Mouse (Mus musculus): ENCODE results near the gene Acadvl. TPM values are rescaled to one million over a fixed set of nuclear protein-coding genes. Genes with fewer than 3 reads are reported as not detected.
A peak's percentile ranks its signal among the peaks of the same experiment; 100 is the strongest.

Acadvl gene
- polyA plus RNA-seq, 1 experiment from 2014 or later: 111 TPM

DNA sequence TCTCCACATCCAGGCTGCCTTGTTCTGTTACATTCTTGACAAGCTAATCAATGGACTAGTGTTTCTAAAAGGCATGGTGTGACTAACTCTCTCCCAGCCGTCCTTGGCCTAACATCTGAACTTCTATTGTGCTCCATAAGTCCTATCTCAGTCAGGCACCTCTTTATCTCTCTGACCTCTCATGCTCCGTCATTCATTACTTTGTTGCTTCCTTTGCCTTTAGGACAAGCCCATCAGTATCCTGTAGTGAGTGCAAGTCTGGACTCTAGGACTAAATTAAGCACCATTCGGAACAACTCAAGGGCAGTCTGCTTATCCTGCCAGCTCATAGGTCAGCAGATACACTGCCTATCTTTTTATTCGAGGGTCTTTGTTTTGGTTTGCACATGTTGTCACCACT, 38.9 kb downstream of the Acadvl start:
- no peak overlapping the region for H3K27ac ChIP-seq (replicated peaks)
- ATAC-seq (ENCODE audit: insufficient read depth): no peak
- 63% methylated on average over 4 of the region's 4 CpGs for WGBS (ENCODE audit: insufficient replicate concordance)
- no peak overlapping the region; the same call in 1 of the 2 replicates for H3K9ac ChIP-seq
- no peaks in the 10 kb centered on the region for H3K27me3 ChIP-seq
- H3K4me3 ChIP-seq (replicated peaks): no peak overlapping the region
- no peaks in the 10 kb centered on the region for H3K9me3 ChIP-seq (replicated peaks)
- H3K36me3 ChIP-seq (replicated peaks): peaks cover 64% of the 10 kb centered on the region
- no peak overlapping the region for H3K4me2 ChIP-seq
- peaks cover 17% of the 10 kb centered on the region for H3K4me1 ChIP-seq (replicated peaks)

DNA sequence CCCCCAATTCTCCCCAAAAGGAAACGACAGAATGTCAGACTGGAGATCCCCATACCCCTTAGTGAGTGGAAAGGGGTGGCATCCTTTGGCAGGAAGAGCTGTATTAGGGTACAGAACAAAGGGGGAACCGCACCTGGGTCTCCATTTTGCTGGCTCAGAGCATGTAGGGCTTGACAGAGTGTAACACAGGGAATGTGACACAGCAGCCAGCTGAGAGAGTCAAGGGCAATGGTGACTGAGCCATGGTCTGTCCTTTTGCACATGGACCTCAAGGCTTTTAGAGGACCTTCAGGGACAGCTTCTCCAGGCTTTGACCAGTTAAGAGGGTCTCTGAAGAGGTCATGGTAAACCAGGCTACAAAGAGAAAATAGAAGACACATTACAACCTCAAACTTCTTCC, 40.3 kb downstream of the Acadvl start:
- Histone ChIP-seq H3K9me3 (replicated peaks) (no peaks in the 10 kb centered on the region), H3K36me3 (replicated peaks) (peaks cover 74% of the 10 kb centered on the region), H3K4me2 (no peak overlapping the region), H3K27me3 (no peaks in the 10 kb centered on the region), H3K27ac (replicated peaks) (no peak overlapping the region), H3K9ac (no peak overlapping the region), H3K4me3 (replicated peaks) (no peak overlapping the region), H3K4me1 (replicated peaks) (peaks cover 16% of the 10 kb centered on the region)
- ATAC-seq (ENCODE audit: insufficient read depth): no peak
- WGBS (ENCODE audit: insufficient replicate concordance): 76% methylated on average over 2 of the region's 2 CpGs

DNA sequence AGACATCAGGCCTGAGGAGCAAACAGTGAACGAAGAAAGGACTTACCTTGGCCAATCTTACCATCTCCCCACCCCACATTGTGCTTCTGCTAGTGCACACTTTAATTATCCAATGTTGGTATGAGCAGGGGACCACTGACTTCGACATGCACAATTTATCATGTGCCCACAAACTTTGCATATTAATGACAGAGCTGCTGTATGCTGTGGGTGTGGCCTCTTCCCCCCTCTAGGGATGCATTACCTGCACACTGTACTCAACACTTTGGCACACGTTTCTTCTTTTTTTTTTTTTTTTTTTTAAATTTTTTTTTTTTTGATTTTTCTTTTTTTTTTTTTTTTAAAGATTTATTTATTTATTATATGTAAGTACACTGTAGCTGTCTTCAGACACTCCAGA, 44.4 kb downstream of the Acadvl start:
- Histone ChIP-seq H3K9me3 (replicated peaks) (no peaks in the 10 kb centered on the region), H3K4me1 (replicated peaks) (peaks cover 19% of the 10 kb centered on the region), H3K27me3 (peaks cover 27% of the 10 kb centered on the region), H3K4me2 (no peak overlapping the region), H3K27ac (replicated peaks) (no peak overlapping the region), H3K9ac (no peak overlapping the region), H3K4me3 (replicated peaks) (no peak overlapping the region), H3K36me3 (replicated peaks) (peaks cover 66% of the 10 kb centered on the region)
- WGBS (ENCODE audit: insufficient replicate concordance): 54% methylated on average over 3 of the region's 3 CpGs
- ATAC-seq (ENCODE audit: insufficient read depth): no peak

DNA sequence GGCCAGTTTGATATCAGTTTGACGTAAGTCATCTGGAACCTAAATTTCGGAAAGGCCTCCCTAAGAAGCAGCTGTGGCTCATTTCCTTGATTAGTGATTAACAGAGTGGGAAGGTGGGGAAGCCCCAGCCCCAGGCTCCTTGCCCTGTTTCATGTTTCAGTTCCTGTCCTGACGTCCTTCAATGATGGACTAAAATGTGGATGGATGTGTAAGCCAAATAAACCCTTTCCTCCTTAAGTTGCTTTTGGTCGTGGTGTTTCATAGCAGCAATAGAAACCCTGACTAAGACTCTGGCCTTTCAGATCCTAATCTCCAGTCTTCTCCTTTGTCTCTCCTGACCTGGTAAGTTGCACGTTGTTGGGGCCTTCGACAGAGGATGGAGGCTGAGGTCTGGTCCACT, 45.0 kb downstream of the Acadvl start:
- 76% methylated on average over 6 of the region's 6 CpGs for WGBS (ENCODE audit: insufficient replicate concordance)
- H3K27ac ChIP-seq (replicated peaks): no peak overlapping the region
- H3K4me1 ChIP-seq (replicated peaks): peaks cover 25% of the 10 kb centered on the region
- H3K9me3 ChIP-seq (replicated peaks): no peaks in the 10 kb centered on the region
- H3K4me3 ChIP-seq (replicated peaks): no peak overlapping the region
- H3K4me2 ChIP-seq: no peak overlapping the region
- peaks cover 66% of the 10 kb centered on the region for H3K36me3 ChIP-seq (replicated peaks)
- H3K27me3 ChIP-seq: peaks cover 32% of the 10 kb centered on the region
- H3K9ac ChIP-seq: no peak overlapping the region
- no peak for ATAC-seq (ENCODE audit: insufficient read depth)

DNA sequence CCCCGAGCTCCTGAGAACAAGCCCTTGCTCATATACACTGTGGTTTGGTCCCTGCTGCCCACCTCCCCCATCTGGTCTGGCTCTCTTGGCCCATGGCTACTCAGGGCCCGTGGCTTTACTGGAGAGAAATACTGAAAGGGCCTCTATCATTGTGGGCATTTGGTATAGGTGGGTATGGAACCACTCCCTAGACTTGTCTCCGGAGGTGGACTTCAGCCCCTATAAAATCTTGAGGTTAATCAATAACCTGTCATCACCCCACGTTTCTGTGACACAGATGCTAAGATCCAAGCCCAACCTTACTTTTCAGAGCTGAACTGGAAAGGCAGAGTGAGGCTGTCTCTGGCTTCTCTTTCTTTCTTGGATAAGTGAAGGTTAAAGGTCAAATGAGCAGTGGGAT, 46.4 kb downstream of the Acadvl start:
- Histone ChIP-seq H3K27me3 (peaks cover 46% of the 10 kb centered on the region), H3K9ac (no peak overlapping the region), H3K36me3 (replicated peaks) (peaks cover 51% of the 10 kb centered on the region), H3K4me3 (replicated peaks) (no peak overlapping the region), H3K4me1 (replicated peaks) (peaks cover 29% of the 10 kb centered on the region), H3K27ac (replicated peaks) (no peak overlapping the region), H3K9me3 (replicated peaks) (no peaks in the 10 kb centered on the region), H3K4me2 (no peak overlapping the region)
- no peak for ATAC-seq (ENCODE audit: insufficient read depth)
- 65% methylated on average over 4 of the region's 4 CpGs for WGBS (ENCODE audit: insufficient replicate concordance)

DNA sequence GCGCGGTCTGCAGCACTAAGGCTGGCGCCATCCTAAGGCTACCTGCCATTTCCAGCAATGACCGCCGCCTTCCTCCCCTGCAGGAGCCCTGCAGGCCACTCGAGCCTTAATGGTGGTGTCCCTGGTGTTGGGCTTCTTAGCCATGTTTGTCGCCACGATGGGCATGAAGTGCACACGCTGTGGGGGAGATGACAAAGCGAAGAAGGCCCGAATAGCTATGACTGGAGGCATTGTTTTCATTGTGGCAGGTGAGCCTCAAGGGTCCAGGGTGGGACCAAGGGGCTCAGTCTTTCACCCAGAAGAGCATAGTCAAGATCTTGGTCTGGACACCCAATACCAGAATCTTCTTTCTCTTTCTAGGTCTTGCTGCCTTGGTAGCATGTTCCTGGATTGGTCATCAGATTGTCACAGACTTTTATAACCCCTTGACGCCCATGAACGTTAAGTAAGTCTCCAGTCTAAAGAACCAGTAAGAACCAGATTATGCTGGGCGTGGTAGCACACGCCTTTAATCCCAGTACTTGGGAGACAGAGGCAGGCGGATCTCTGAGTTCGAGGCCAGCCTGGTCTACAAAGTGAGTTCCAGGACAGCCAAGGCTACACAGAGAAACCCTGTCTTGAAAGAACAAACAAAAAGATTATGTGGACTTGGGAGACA, 48.2 kb downstream of the Acadvl start:
- Histone ChIP-seq H3K9ac (no peak overlapping the region), H3K4me1 (replicated peaks) (peaks cover 29% of the 10 kb centered on the region), H3K27ac (replicated peaks) (no peak overlapping the region), H3K4me2 (peak overlapping the region; percentile 74), H3K9me3 (replicated peaks) (no peaks in the 10 kb centered on the region), H3K27me3 (peaks cover 64% of the 10 kb centered on the region), H3K36me3 (replicated peaks) (peaks cover 35% of the 10 kb centered on the region), H3K4me3 (replicated peaks) (peak overlapping the region; percentile 47)
- 23% methylated on average over 17 of the region's 17 CpGs for WGBS (ENCODE audit: insufficient replicate concordance)
- ATAC-seq (ENCODE audit: insufficient read depth): no peak

DNA sequence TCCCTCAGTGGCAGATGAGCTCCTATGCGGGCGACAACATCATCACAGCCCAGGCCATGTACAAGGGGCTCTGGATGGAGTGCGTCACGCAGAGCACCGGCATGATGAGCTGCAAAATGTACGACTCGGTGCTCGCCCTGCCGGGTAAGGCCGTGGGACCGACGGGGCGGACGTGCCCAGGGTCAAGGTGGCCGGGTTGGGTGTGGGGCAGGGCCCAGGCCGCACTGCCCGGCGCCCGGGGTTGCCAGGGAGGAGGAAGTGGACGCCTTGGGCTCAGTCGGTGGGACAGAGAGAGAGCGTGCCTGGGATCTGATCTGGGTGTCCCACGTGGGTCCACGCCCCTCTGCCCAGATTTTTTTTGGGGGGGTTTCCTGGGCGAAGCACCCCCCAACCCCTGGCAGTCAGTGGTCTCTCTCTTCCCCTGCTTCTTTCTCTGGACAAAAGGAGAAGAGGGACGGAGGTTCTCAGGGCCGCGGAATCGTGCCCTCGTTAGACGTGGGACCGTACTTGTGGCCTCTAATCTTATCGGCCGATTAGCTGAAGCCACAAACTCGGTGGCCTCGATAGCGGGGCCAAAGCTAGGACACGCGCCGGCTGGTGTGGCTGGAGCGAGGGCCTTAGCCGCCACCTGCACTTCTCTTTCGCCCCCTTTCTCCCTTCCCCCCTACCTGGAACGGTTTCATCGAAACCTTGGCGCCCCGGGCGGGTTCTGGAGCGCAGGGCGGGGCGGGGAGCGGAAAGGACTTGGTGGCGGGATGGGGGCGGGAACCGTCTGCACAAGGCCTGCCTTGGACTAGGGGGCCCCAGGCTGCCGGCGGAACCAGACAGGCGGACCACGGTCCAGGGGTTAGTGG, 49.0 kb downstream of the Acadvl start:
- Histone ChIP-seq H3K4me1 (replicated peaks) (peaks cover 29% of the 10 kb centered on the region), H3K27me3 (peaks cover 72% of the 10 kb centered on the region), H3K9me3 (replicated peaks) (no peaks in the 10 kb centered on the region), H3K4me2 (peak overlapping the region; percentile 74), H3K36me3 (replicated peaks) (peaks cover 28% of the 10 kb centered on the region), H3K9ac (peak overlapping the region; percentile 27; the same call in 1 of the 2 replicates), H3K4me3 (replicated peaks) (peak overlapping the region; percentile 47), H3K27ac (replicated peaks) (no peak overlapping the region)
- peak; percentile 43; the same call in 1 of the 2 replicates for ATAC-seq (ENCODE audit: insufficient read depth)
- WGBS (ENCODE audit: insufficient replicate concordance): under 1% methylated on average over 58 of the region's 59 CpGs

DNA sequence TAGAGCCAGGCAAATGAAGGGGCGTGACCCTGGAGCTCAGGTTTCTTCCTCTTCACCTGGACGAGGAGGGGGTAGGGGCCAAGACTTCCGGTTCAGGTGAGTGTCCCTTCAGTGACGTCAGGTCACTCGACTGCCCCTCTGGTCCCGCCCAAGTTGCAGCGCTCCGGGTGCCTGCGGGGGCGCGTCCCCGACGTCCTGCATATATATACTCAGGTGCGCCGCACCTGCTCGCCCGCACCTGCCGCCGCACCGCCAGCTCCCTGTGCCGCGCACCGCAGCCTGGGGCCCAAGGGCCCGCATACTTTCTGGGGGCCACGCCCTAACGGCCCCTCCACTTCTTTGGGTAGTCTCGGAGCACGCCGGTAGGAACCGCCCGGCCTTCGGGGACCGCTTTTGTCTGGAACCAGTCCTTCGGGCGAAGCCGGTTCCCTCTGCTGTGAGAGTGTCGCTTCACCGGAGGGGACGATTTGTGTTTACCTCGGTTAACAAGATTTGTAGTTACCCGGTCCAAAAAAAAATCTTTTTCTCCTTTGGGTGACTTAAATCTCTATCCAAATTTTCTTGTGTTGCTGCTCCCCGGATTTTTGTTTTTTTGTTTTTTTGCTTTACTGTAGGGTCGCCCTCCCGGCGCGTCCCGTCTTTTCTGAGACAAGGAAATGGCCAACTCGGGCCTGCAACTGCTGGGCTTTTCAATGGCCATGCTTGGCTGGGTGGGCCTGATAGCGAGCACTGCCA, 49.8 kb downstream of the Acadvl start:
- WGBS (ENCODE audit: insufficient replicate concordance): 4% methylated on average over 49 of the region's 49 CpGs
- no peak for ATAC-seq (ENCODE audit: insufficient read depth)

DNA sequence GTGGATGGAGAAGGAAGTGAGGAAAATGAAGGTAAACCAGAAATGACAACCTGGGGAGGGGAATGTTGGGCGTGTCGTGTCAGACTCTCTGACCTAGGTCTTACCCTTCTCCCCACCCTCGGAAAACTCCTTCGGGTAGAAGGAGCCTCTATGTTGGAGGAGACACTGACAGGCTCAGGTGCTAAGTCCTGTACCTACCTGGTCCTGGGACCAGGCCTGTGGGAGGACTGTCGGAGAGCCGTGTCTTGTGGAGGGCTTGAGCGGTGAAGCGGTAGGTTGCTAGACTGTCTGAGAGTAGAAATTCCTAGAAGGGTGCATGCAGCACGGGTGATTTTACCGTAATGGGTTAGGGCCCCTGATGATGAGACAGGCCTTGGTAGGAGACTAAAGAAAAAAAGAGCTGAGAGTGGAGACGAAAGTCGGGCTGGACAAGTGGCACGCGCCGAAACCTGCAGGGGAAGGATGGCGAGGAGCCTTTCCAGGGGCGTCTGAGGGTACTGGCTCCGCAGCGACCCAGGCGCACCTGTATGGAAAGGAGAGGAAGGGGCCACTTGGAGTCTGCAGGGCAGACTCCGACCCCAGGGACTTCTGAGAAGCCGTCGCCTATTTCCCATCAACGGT, 50.5 kb downstream of the Acadvl start, which contains the start of gene Cldn7:
Gene Cldn7 (plus strand): TSS at position 130 of the 621 bp plus-strand sequence.
- Histone ChIP-seq H3K27ac (replicated peaks) (no peak within 1 kb of the TSS), H3K36me3 (replicated peaks) (peaks cover 17% of the 10 kb centered on the region), H3K4me3 (replicated peaks) (peak within 1 kb of the TSS; percentile 47), H3K27me3 (peaks cover 86% of the 10 kb centered on the region), H3K9ac (no peak within 1 kb of the TSS), H3K9me3 (replicated peaks) (no peaks in the 10 kb centered on the region), H3K4me2 (peak within 1 kb of the TSS; percentile 74), H3K4me1 (replicated peaks) (peaks cover 29% of the 10 kb centered on the region)
- 9% methylated on average over 24 of the region's 24 CpGs for WGBS (ENCODE audit: insufficient replicate concordance)
- no peak for ATAC-seq (ENCODE audit: insufficient read depth)

More for the DNA sequence above, 49.8 kb downstream of the Acadvl start:
- Histone ChIP-seq H3K4me2 (peak overlapping the region; percentile 74), H3K36me3 (replicated peaks) (peaks cover 24% of the 10 kb centered on the region), H3K27me3 (peaks cover 79% of the 10 kb centered on the region), H3K4me3 (replicated peaks) (peak overlapping the region; percentile 47), H3K4me1 (replicated peaks) (peaks cover 29% of the 10 kb centered on the region), H3K9me3 (replicated peaks) (no peaks in the 10 kb centered on the region), H3K9ac (no peak overlapping the region), H3K27ac (replicated peaks) (no peak overlapping the region)

DNA sequence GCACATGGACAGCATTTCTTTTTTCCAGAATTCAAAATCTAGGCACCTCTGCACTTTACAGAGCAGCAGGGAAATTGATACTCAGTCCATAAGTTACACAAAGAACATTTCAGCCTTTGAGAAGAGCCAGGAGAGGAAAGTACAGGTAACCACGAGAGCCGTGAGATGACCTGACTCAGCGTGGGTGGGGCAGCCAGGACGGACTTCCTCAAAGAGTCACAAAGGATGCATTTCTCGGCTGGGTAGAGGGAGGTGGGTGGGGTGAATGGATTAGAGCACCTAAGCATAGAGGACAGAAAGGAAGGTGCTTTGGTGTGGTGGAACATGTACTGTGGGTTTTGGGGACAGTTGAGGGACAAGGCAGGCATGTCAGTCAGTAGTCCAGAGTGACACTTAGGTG, 53.4 kb downstream of the Acadvl start:
- no peak overlapping the region for H3K4me2 ChIP-seq
- H3K36me3 ChIP-seq (replicated peaks): no peaks in the 10 kb centered on the region
- H3K27me3 ChIP-seq: peaks cover 94% of the 10 kb centered on the region
- no peak overlapping the region for H3K27ac ChIP-seq (replicated peaks)
- 7% methylated on average over 5 of the region's 5 CpGs for whole genome bisulfite sequencing (ENCODE audit: insufficient replicate concordance)
- peaks cover 21% of the 10 kb centered on the region for H3K4me1 ChIP-seq (replicated peaks)
- no peak for ATAC-seq (ENCODE audit: insufficient read depth)
- no peaks in the 10 kb centered on the region for H3K9me3 ChIP-seq (replicated peaks)
- H3K9ac ChIP-seq: no peak overlapping the region
- no peak overlapping the region for H3K4me3 ChIP-seq (replicated peaks)

All from liver, embryonic 15.5 days (tissue).